11 mouse cellular contexts compared by ENCODE assay signal in the genomic region with DNA sequence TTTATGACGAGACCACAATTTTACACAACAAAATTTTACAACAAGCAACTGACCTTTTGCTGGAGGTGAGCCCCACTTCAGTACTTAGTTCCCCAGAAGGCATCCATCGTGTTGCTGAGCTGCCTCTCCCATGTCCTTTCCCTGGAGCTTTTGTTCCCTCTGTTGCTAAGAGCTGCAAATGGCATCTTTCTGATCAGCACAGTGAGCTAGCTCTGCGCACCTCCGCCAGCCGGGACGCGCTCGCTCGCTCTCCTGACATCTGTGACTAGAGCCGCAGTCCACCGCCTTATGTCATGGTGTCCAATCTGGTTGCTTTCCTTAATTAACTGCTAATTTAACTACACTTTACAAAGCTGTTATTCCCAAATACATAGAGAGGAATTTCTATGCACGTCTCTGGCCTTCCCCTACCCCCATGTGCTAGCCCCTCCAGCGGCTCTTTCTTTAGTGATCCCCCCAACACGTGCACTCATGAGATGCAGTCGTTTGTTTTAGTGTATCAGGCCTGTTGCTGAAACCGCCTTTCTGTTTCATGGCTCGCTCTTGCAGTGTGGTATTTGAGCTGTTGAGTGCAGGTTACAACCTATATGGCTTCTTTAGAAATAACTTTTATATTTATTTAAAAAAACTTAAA.
DNase-seq lines count a peak whose midpoint lies in the region; ATAC-seq lines count a peak whose summit lies in the region.
"Had no signal": no experiment of that assay in that cellular context is flagged by ENCODE, and none has a peak within 500 bp of the region (broad histone marks: within the 10 kb centered on the region; RNA-seq: fewer than 3 reads in every experiment).

No protein-coding gene starts in this region.

- H3K4me2 ChIP-seq in limb, embryonic 12.5 days, result no peak overlapping the region
- peak overlapping the region; percentile 8 for H3K4me2 ChIP-seq in forebrain, embryonic 14.5 days (ENCODE audit: low read length)
- H3K4me2 ChIP-seq in intestine, embryonic 15.5 days (replicated peaks), result no peak overlapping the region
- H3K4me2 ChIP-seq: liver, embryonic 12.5 days had no signal

- H3K27me3 ChIP-seq in limb, embryonic 12.5 days, result no peaks in the 10 kb centered on the region
- no peaks in the 10 kb centered on the region for H3K27me3 ChIP-seq in limb, embryonic 10.5 days (ENCODE audit: low read depth, poor library complexity, severe bottlenecking)
- H3K27me3 ChIP-seq in forebrain, embryonic 14.5 days (replicated peaks; ENCODE audit: control insufficient read depth, insufficient read depth, low read length), result no peaks in the 10 kb centered on the region
- no peaks in the 10 kb centered on the region for H3K27me3 ChIP-seq in intestine, embryonic 15.5 days (replicated peaks)
- H3K27me3 ChIP-seq: liver, embryonic 12.5 days had no signal

- H3K4me1 ChIP-seq in limb, embryonic 12.5 days (replicated peaks), result peaks cover 63% of the 10 kb centered on the region
- peaks cover 63% of the 10 kb centered on the region for H3K4me1 ChIP-seq in limb, embryonic 10.5 days
- H3K4me1 ChIP-seq in forebrain, embryonic 14.5 days (ENCODE audit: control insufficient read depth, insufficient read depth, low read length), result peaks cover 51% of the 10 kb centered on the region
- H3K4me1 ChIP-seq in intestine, embryonic 15.5 days (replicated peaks), result peaks cover 18% of the 10 kb centered on the region; the same call in 1 of the 2 replicates

- no peak overlapping the region for H3K4me3 ChIP-seq in limb, embryonic 12.5 days (replicated peaks)
- H3K4me3 ChIP-seq in limb, embryonic 10.5 days, result no peak overlapping the region
- H3K4me3 ChIP-seq in forebrain, embryonic 14.5 days (ENCODE audit: low read depth, low read length), result no peak overlapping the region
- no peak overlapping the region for H3K4me3 ChIP-seq in intestine, embryonic 15.5 days (replicated peaks)
- H3K4me3 ChIP-seq: heart, adult 2 months; liver, embryonic 12.5 days had no signal

- H3K27ac ChIP-seq in limb, embryonic 12.5 days, result peak overlapping the region; percentile 17; the same call in 1 of the 2 replicates
- no peak overlapping the region for H3K27ac ChIP-seq in limb, embryonic 10.5 days
- H3K27ac ChIP-seq in forebrain, embryonic 14.5 days (ENCODE audit: low read depth, low read length), result peak overlapping the region; percentile 62; the same call in 1 of the 2 replicates
- no peak overlapping the region for H3K27ac ChIP-seq in intestine, embryonic 15.5 days
- H3K27ac ChIP-seq: heart, adult 2 months; liver, embryonic 12.5 days had no signal

- no peaks in the 10 kb centered on the region for H3K9me3 ChIP-seq in limb, embryonic 12.5 days
- H3K9me3 ChIP-seq in limb, embryonic 10.5 days (replicated peaks), result no peaks in the 10 kb centered on the region
- no peaks in the 10 kb centered on the region for H3K9me3 ChIP-seq in forebrain, embryonic 14.5 days (replicated peaks; ENCODE audit: control insufficient read depth, low read length)
- no peaks in the 10 kb centered on the region for H3K9me3 ChIP-seq in intestine, embryonic 15.5 days
- H3K9me3 ChIP-seq: liver, embryonic 12.5 days had no signal

- 81% methylated on average over 17 of the region's 17 CpGs for WGBS in limb, embryonic 12.5 days
- WGBS in limb, embryonic 10.5 days, result 88% methylated on average over 17 of the region's 17 CpGs
- 7% methylated on average over 17 of the region's 17 CpGs for WGBS in forebrain, embryonic 14.5 days
- 90% methylated on average over 17 of the region's 17 CpGs for WGBS in intestine, embryonic 15.5 days

- H3K9ac ChIP-seq in limb, embryonic 12.5 days (replicated peaks), result no peak overlapping the region
- H3K9ac ChIP-seq in forebrain, embryonic 14.5 days (ENCODE audit: low read length), result no peak overlapping the region
- no peak overlapping the region for H3K9ac ChIP-seq in intestine, embryonic 15.5 days
- H3K9ac ChIP-seq: liver, embryonic 12.5 days had no signal

- no peak for DNase-seq in limb, embryonic 10.5 days (ENCODE audit: low spot score)
- peak; percentile 89 for DNase-seq in forebrain, embryonic 14.5 days (ENCODE audit: low spot score)
- peak; percentile 43 to 64 for DNase-seq in layer of hippocampus, postnatal 14 days (ENCODE audit: low spot score in 2 of 2)
- DNase-seq in urinary bladder, postnatal 4 days (ENCODE audit: low spot score in 2 of 2), result no peak
- DNase-seq in left cerebral cortex, postnatal 25 days (ENCODE audit: low spot score in 2 of 2), result no peak
- no peak for DNase-seq in cerebellum, adult 9-10 months
- DNase-seq: cerebellum, postnatal 36 days; heart, adult 2 months had no signal

- peaks cover 30% of the 10 kb centered on the region; the same call in 1 of the 2 replicates for H3K36me3 ChIP-seq in limb, embryonic 12.5 days
- H3K36me3 ChIP-seq in limb, embryonic 10.5 days, result peaks cover 20% of the 10 kb centered on the region
- H3K36me3 ChIP-seq in forebrain, embryonic 14.5 days (ENCODE audit: control insufficient read depth, insufficient read depth, low read length), result peaks cover 10% of the 10 kb centered on the region; the same call in 1 of the 2 replicates
- peaks cover 9% of the 10 kb centered on the region; the same call in 1 of the 2 replicates for H3K36me3 ChIP-seq in intestine, embryonic 15.5 days

- intact Hi-C loops in left cerebral cortex, postnatal 25 days (cut with DNase I), result loop anchor here (10.0 kb wide), 1 partner anchor 265 kb away; no protein-coding TSS in a partner anchor

- no peak for ATAC-seq in limb, embryonic 12.5 days (ENCODE audit: insufficient number of reproducible peaks, insufficient read depth, low FRiP score, low TSS enrichment, low read depth)
- peak; percentile 83 for ATAC-seq in forebrain, embryonic 14.5 days
- ATAC-seq in intestine, embryonic 15.5 days, result no peak
- ATAC-seq: liver, embryonic 12.5 days had no signal

Comparison
In these comparisons a context has a peak if more than half of its experiments do, and no peak if none do; other contexts are left out.
1. H3K27ac ChIP-seq: peak in limb, embryonic 12.5 days (single experiment) and forebrain, embryonic 14.5 days (single experiment); none in limb, embryonic 10.5 days (single experiment) and intestine, embryonic 15.5 days (single experiment).
2. DNase-seq: peak in forebrain, embryonic 14.5 days (single experiment) and layer of hippocampus, postnatal 14 days (2 of 2); none in limb, embryonic 10.5 days (single experiment), urinary bladder, postnatal 4 days (0 of 2), left cerebral cortex, postnatal 25 days (0 of 2) and cerebellum, adult 9-10 months (single experiment).